Mouse (Mus musculus): ENCODE measurements around the gene Gm11214.

DNA sequence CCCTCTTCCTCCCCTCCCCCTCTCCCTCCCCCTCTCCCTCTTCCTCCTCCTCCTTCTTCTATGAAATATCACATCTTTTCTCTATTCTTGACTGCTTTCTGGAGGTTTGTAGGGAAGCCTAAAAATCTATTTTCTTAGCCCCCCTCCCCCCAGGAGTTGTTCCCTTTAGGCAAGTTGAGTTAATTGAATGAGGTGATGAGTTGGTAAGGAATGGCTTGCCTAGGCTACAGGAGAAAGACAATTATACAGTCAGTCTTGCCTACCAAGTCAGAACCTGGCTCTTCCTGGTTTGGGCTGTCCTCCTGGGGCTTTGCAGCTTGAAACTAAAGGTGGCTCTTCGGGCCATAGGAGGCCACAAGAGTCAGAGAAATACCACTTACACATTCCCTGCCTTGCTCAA, 3.4 kb downstream of the Gm11214 start:
- TF ChIP-seq CTCF (IDR thresholded peaks at IDR 0.05 in 2 of 3, conservative IDR thresholded peaks at IDR 0.05 in 1 of 3; ENCODE audit: control insufficient read depth in 1 of 3, insufficient read depth in 1 of 3, low read depth in 2 of 3, low read length in 3 of 3, poor library complexity in 1 of 3, severe bottlenecking in 1 of 3) (no peak), TCF12 (IDR thresholded peaks at IDR 0.05; ENCODE audit: low read depth, low read length) (no peak), ELF1 (IDR thresholded peaks at IDR 0.05; ENCODE audit: low read depth, low read length) (no peak), ZKSCAN1 (IDR thresholded peaks at IDR 0.05; ENCODE audit: low read depth, low read length) (no peak), POLR2AphosphoS2 (IDR thresholded peaks at IDR 0.05; ENCODE audit: low read length) (no peak), MAX (IDR thresholded peaks at IDR 0.05; ENCODE audit: low read length) (no peak), POLR2A (IDR thresholded peaks at IDR 0.05; ENCODE audit: control insufficient read depth in 1 of 2, insufficient read depth in 1 of 2, low read depth in 1 of 2, low read length in 2 of 2, poor library complexity in 1 of 2) (no peak), CHD2 (IDR thresholded peaks at IDR 0.05; ENCODE audit: low read length) (no peak), UBTF (IDR thresholded peaks at IDR 0.05; ENCODE audit: borderline replicate concordance, insufficient read depth, low read depth, low read length) (no peak), HCFC1 (IDR thresholded peaks at IDR 0.05; ENCODE audit: low read depth, low read length) (no peak), USF1 (IDR thresholded peaks at IDR 0.05; ENCODE audit: low read depth, low read length) (no peak), BHLHE40 (IDR thresholded peaks at IDR 0.05; ENCODE audit: borderline replicate concordance, low read depth, low read length) (no peak), EP300 (IDR thresholded peaks at IDR 0.05; ENCODE audit: low read depth in 1 of 2, low read length in 2 of 2) (no peak)
